Mouse (Mus musculus): ENCODE measurements at regions not wholly inside any gene's neighbourhood (a gene's known extent, or its start where the extent isn't known, plus 50 kb on each side); places are given as distances from the start of the nearest gene placed in this dataset.

DNA sequence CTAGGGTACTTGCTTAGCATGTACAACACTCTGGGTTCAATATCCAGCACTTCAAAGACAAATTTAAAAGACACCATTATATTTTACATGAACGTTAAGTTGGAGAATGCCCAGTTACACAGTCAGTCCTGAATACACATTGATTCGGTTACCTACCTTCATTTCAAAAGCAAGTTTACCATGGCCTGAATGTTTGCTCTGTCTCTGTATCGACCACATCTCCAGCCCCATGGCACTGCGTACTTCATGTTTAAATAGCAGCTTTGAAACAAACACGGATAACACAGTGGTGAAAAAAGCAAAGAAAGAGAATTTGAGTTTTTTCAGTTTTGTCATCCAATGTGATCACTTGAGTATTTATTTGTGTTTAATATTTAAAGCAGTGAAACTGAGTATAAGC, 254.1 kb upstream of the Plxna2 start:
- ATAC-seq (replicated peaks; ENCODE audit: low FRiP score, low TSS enrichment, low read depth) (no peak), DNase-seq (ENCODE audit: low spot score) (no peak)
- Histone ChIP-seq H3K27me3 (replicated peaks; ENCODE audit: control insufficient read depth, insufficient read depth, low read length) (no peaks in the 10 kb centered on the region), H3K4me2 (ENCODE audit: low read length) (no peak overlapping the region), H3K4me3 (ENCODE audit: low read depth, low read length) (no peak overlapping the region), H3K4me1 (replicated peaks; ENCODE audit: control insufficient read depth, insufficient read depth, low read length) (no peaks in the 10 kb centered on the region), H3K9me3 (ENCODE audit: control insufficient read depth, low read length) (no peaks in the 10 kb centered on the region), H3K9ac (ENCODE audit: low read length) (no peak overlapping the region), H3K36me3 (ENCODE audit: control insufficient read depth, insufficient read depth, low read length) (no peaks in the 10 kb centered on the region), H3K27ac (ENCODE audit: low read depth) (no peak overlapping the region)
- WGBS: 70% methylated on average over 5 of the region's 5 CpGs

DNA sequence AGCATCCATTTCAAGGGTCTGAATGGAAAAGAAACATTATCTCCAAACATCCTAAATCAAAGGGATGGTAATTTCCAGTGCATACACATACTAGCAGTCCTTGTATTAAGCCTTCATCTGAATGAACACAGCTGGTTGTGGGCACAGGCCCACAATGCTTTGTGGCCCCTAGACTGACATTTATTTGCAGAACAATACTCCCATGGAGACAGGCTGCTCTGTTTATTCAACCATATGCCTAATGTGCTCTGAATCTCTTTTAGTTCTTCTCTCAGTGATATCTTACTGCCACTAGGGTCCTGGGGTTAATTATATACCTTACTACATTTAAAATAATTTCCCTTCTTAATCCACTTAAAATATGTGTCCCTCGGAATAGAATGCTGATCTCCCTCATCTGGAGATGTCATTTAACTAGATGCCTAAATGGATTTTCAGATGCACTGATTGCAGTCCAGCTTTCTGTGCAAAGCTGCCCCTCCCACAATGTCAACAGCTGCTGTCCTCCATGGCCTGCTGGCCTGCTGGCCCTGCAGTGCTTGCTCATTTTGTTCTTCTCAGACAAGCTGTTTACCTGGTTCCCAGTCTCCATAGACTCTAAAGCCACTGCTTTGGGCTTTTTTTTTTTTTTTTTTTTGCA, 254.8 kb upstream of the Plxna2 start:
- no peak for ATAC-seq (replicated peaks; ENCODE audit: low FRiP score, low TSS enrichment, low read depth)
- DNase-seq (ENCODE audit: low spot score): no peak
- Histone ChIP-seq H3K27ac (ENCODE audit: low read depth) (no peak overlapping the region), H3K4me2 (ENCODE audit: low read length) (no peak overlapping the region), H3K4me3 (ENCODE audit: low read depth, low read length) (no peak overlapping the region), H3K4me1 (replicated peaks; ENCODE audit: control insufficient read depth, insufficient read depth, low read length) (no peaks in the 10 kb centered on the region), H3K9ac (ENCODE audit: low read length) (no peak overlapping the region), H3K9me3 (ENCODE audit: control insufficient read depth, low read length) (no peaks in the 10 kb centered on the region), H3K36me3 (ENCODE audit: control insufficient read depth, insufficient read depth, low read length) (no peaks in the 10 kb centered on the region), H3K27me3 (replicated peaks; ENCODE audit: control insufficient read depth, insufficient read depth, low read length) (no peaks in the 10 kb centered on the region)
- 28% methylated on average over 1 of the region's 1 CpGs for WGBS

DNA sequence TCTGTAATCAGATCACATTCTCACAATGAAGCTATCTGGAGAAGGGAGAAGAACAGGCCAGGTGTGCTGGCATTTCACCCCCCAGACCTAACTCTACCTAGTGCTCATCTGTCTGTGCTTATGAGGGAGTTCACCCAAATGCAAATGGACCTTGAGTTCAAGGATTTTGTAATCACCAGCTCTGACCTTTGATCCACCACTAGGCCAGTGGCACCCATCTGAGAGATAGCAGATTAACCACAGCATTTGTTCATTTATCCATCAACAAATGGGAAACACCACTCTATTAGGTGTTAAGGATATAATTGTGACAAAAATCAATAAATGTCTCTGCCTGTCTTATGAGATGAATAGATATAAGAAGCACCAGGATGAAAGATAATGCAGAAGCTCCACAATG, 255.7 kb upstream of the Plxna2 start:
- ATAC-seq (replicated peaks; ENCODE audit: low FRiP score, low TSS enrichment, low read depth): no peak

DNA sequence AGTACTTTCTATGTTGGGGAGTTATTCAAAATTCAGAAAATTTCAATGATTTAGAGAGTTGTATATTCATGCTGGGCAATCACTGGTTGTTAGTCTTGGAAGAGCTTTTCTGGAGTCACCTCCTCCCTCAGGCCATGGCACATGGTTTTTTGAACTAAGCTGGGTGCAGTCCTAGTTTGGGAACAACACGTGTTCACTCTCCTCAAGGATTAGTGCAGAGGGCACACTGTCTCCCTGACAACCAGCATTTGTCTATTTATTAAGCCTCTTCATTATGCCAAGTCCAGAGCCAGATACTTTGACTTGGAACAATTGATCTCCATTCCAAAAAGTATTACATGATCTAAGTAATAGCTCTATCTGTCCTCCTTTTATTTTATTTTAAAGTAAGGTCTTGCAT, 256.7 kb upstream of the Plxna2 start:
- no peaks in the 10 kb centered on the region for H3K4me1 ChIP-seq (replicated peaks; ENCODE audit: control insufficient read depth, insufficient read depth, low read length)
- no peak for DNase-seq (ENCODE audit: low spot score)
- no peak overlapping the region for H3K27ac ChIP-seq (ENCODE audit: low read depth)
- no peaks in the 10 kb centered on the region for H3K9me3 ChIP-seq (ENCODE audit: control insufficient read depth, low read length)
- H3K4me3 ChIP-seq (ENCODE audit: low read depth, low read length): no peak overlapping the region
- H3K4me2 ChIP-seq (ENCODE audit: low read length): no peak overlapping the region
- 62% methylated on average over 1 of the region's 1 CpGs for WGBS
- H3K36me3 ChIP-seq (ENCODE audit: control insufficient read depth, insufficient read depth, low read length): no peaks in the 10 kb centered on the region
- H3K27me3 ChIP-seq (replicated peaks; ENCODE audit: control insufficient read depth, insufficient read depth, low read length): no peaks in the 10 kb centered on the region
- H3K9ac ChIP-seq (ENCODE audit: low read length): no peak overlapping the region
- ATAC-seq (replicated peaks; ENCODE audit: low FRiP score, low TSS enrichment, low read depth): no peak

More for the DNA sequence above, 255.7 kb upstream of the Plxna2 start:
- H3K27me3 ChIP-seq (replicated peaks; ENCODE audit: control insufficient read depth, insufficient read depth, low read length): no peaks in the 10 kb centered on the region
- no peak overlapping the region for H3K27ac ChIP-seq (ENCODE audit: low read depth)
- H3K36me3 ChIP-seq (ENCODE audit: control insufficient read depth, insufficient read depth, low read length): no peaks in the 10 kb centered on the region
- no peaks in the 10 kb centered on the region for H3K9me3 ChIP-seq (ENCODE audit: control insufficient read depth, low read length)
- no peak overlapping the region for H3K4me3 ChIP-seq (ENCODE audit: low read depth, low read length)
- H3K4me1 ChIP-seq (replicated peaks; ENCODE audit: control insufficient read depth, insufficient read depth, low read length): no peaks in the 10 kb centered on the region
- H3K4me2 ChIP-seq (ENCODE audit: low read length): no peak overlapping the region
- no peak overlapping the region for H3K9ac ChIP-seq (ENCODE audit: low read length)
- no peak for DNase-seq (ENCODE audit: low spot score)

DNA sequence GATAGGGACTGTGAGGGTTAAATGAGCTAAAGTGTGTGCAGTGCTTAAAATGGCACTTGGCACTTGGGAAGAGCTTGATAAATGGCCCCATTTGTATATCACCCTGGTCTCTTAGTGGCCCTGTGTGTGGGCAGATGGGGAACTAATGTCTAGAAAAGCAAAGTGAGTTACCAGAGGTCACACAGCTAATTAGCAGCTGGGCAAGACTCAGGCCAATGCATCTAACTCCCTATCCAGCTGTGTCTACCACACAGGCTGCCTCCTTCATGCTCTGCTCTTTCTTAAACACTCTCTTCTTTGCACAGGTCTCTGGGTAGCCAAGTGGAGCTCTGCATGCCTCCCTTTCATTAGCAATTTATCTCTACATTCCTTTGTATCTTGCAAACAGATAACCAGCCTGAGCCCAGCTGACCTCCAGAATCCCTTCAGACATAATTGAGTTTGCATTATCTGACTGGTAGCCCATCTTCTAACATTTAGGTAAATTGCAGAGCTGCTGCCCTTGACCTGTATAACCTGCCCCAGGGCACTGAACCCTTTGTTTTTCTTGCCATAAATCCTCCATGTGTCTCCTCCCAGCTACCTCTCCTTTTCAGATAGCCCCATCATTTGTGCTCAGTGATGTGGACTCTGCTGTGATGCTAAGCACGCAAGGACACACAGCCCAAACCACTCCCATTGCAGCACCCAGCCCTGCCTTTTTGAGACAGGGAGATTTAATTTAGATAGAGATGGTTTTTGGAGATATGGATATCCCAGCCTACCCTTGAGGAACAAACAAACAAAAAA, 263.5 kb upstream of the Plxna2 start:
- DNase-seq (ENCODE audit: low spot score) (no peak), ATAC-seq (replicated peaks; ENCODE audit: low FRiP score, low TSS enrichment, low read depth) (no peak)

DNA sequence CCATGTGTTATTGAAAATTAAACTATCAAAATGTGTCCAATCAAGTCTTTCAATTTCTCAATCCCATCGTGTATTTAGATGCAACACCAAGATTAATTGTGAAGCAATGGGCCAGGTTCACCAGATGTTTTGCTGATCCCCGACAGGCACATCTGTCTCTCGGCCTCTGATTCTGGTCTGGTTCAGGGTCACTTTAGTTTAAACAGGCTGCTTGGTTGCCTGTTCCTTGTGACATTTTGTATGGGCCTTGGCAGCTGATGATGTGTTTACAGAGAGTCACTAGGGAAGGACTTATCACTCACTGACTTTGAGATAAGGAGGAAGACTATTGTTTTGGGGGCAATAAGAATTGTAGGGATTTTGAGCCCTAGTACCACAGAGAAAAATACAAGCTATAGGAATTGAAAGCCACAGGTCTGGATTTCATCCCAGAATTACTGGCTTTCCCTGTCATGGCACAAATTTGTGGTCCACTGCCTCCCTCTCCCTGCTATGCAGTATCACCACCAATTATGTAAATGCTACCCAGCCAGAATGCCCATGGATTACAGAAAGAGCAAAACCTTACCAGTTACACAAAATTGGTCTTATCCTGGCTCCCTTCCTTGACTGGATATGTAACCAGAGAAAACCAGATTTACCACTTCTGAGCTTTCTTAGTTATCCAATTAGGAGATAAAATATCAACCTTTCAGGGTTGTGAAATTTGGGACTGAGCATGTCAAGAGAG, 272.5 kb upstream of the Plxna2 start:
- no peak overlapping the region for H3K27ac ChIP-seq (ENCODE audit: low read depth)
- H3K27me3 ChIP-seq (replicated peaks; ENCODE audit: control insufficient read depth, insufficient read depth, low read length): no peaks in the 10 kb centered on the region
- no peak overlapping the region for H3K4me3 ChIP-seq (ENCODE audit: low read depth, low read length)
- DNase-seq (ENCODE audit: low spot score) (no peak), ATAC-seq (replicated peaks; ENCODE audit: low FRiP score, low TSS enrichment, low read depth) (no peak)
- WGBS: 26% methylated on average over 3 of the region's 3 CpGs
- H3K4me2 ChIP-seq (ENCODE audit: low read length): no peak overlapping the region
- no peak overlapping the region for H3K9ac ChIP-seq (ENCODE audit: low read length)
- no peaks in the 10 kb centered on the region for H3K4me1 ChIP-seq (replicated peaks; ENCODE audit: control insufficient read depth, insufficient read depth, low read length)
- no peaks in the 10 kb centered on the region for H3K9me3 ChIP-seq (ENCODE audit: control insufficient read depth, low read length)
- no peaks in the 10 kb centered on the region for H3K36me3 ChIP-seq (ENCODE audit: control insufficient read depth, insufficient read depth, low read length)

More for the DNA sequence above, 263.5 kb upstream of the Plxna2 start:
- Histone ChIP-seq H3K4me1 (replicated peaks; ENCODE audit: control insufficient read depth, insufficient read depth, low read length) (no peaks in the 10 kb centered on the region), H3K27ac (ENCODE audit: low read depth) (no peak overlapping the region), H3K27me3 (replicated peaks; ENCODE audit: control insufficient read depth, insufficient read depth, low read length) (no peaks in the 10 kb centered on the region), H3K36me3 (ENCODE audit: control insufficient read depth, insufficient read depth, low read length) (no peaks in the 10 kb centered on the region), H3K9me3 (ENCODE audit: control insufficient read depth, low read length) (no peaks in the 10 kb centered on the region), H3K4me2 (ENCODE audit: low read length) (no peak overlapping the region), H3K4me3 (ENCODE audit: low read depth, low read length) (no peak overlapping the region), H3K9ac (ENCODE audit: low read length) (no peak overlapping the region)
- WGBS: 43% methylated on average over 1 of the region's 1 CpGs

DNA sequence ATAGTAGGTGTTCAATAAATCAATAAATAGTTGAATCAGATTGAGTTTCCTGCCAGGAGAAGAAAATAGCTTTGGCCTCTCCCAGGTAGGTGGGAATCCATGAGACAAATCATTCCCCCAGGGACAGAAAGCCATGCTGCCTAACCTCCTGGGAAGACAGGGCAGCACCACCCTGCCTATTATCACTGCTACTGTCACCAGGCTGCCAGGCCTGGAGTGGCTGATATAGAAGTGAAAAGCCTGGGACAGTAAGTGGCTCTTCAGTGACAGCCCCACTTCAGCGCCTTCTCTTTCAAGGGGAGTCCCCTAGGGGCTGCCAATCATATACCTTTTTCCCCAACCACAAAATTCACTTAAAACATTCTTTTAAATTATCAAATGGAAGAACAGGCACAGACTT, 275.4 kb upstream of the Plxna2 start:
- WGBS: 92% methylated on average over 1 of the region's 1 CpGs
- DNase-seq (ENCODE audit: low spot score): no peak
- no peak for ATAC-seq (replicated peaks; ENCODE audit: low FRiP score, low TSS enrichment, low read depth)

DNA sequence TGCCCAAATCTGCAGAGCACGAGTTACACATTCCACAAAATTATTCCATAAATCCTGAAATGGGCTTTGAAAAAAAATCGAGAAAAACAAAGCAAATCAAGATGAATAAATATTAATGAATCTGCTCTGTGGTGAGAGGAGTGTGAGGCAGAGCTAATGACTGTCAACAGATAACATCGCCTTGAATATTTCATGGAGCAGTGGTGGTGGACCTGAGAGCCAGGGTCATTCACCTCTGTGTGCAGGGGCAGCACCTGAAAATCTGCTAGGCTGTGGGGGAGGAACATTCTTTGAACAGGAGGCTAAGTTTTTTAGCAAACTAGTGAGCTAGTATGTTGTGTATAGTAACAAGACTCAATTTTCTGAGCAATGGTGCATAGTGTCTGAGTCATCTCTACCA, 276.3 kb upstream of the Plxna2 start:
- 40% methylated on average over 3 of the region's 3 CpGs for WGBS
- Histone ChIP-seq H3K4me1 (replicated peaks; ENCODE audit: control insufficient read depth, insufficient read depth, low read length) (no peaks in the 10 kb centered on the region), H3K27ac (ENCODE audit: low read depth) (no peak overlapping the region), H3K36me3 (ENCODE audit: control insufficient read depth, insufficient read depth, low read length) (no peaks in the 10 kb centered on the region), H3K27me3 (replicated peaks; ENCODE audit: control insufficient read depth, insufficient read depth, low read length) (no peaks in the 10 kb centered on the region), H3K9ac (ENCODE audit: low read length) (no peak overlapping the region), H3K9me3 (ENCODE audit: control insufficient read depth, low read length) (no peaks in the 10 kb centered on the region), H3K4me2 (ENCODE audit: low read length) (no peak overlapping the region), H3K4me3 (ENCODE audit: low read depth, low read length) (no peak overlapping the region)
- no peak for ATAC-seq (replicated peaks; ENCODE audit: low FRiP score, low TSS enrichment, low read depth)
- no peak for DNase-seq (ENCODE audit: low spot score)

More for the DNA sequence above, 275.4 kb upstream of the Plxna2 start:
- H3K4me1 ChIP-seq (replicated peaks; ENCODE audit: control insufficient read depth, insufficient read depth, low read length): no peaks in the 10 kb centered on the region
- H3K27ac ChIP-seq (ENCODE audit: low read depth): no peak overlapping the region
- no peak overlapping the region for H3K4me2 ChIP-seq (ENCODE audit: low read length)
- H3K4me3 ChIP-seq (ENCODE audit: low read depth, low read length): no peak overlapping the region
- H3K9ac ChIP-seq (ENCODE audit: low read length): no peak overlapping the region
- H3K27me3 ChIP-seq (replicated peaks; ENCODE audit: control insufficient read depth, insufficient read depth, low read length): no peaks in the 10 kb centered on the region
- no peaks in the 10 kb centered on the region for H3K9me3 ChIP-seq (ENCODE audit: control insufficient read depth, low read length)
- H3K36me3 ChIP-seq (ENCODE audit: control insufficient read depth, insufficient read depth, low read length): no peaks in the 10 kb centered on the region
